Mouse (Mus musculus): ENCODE data around the gene Cry1.

DNA sequence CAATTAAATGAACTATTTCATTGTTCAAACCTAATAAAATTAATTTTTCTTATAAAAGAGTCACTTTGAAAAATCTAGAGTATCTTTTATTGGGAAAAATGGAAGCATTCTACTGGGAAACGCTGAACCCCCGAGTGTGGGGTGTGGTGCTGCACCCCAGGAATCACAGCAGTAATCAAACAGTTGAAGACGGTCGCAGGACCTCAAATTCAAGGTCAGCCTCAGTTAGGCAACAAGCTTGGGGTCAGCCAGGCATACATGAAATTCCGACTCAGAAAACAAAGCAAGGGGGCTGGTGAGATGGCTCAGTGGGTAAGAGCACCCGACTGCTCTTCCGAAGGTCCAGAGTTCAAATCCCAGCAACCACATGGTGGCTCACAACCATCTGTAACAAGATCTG, 27.4 kb downstream of the Cry1 start:
- no peak for TF ChIP-seq CTCF (IDR thresholded peaks at IDR 0.05; ENCODE audit: low read depth, low read length)
- TF ChIP-seq GATA1 (IDR thresholded peaks at IDR 0.05; ENCODE audit: borderline replicate concordance, low read length), result no peak
- TF ChIP-seq GATA2 (IDR thresholded peaks at IDR 0.05; ENCODE audit: borderline replicate concordance, low read depth, low read length), result no peak
- no peak for TF ChIP-seq POLR2AphosphoS5 (IDR thresholded peaks at IDR 0.05; ENCODE audit: insufficient replicate concordance, low read depth, low read length)
- no peak for TF ChIP-seq TAL1 (conservative IDR thresholded peaks at IDR 0.05; ENCODE audit: low read depth, low read length)
